Mouse (Mus musculus): Measurements from ENCODE around the gene Mrnip.

Mrnip gene

GRCm38 (mm10) chr11:50161578-50162304 lies 12.5 kb upstream of the Mrnip start:
- peak; percentile 74 for DNase-seq

GRCm38 (mm10) chr11:50162338-50163050 lies 11.8 kb upstream of the Mrnip start:
- DNase-seq: no peak

- no peak for DNase-seq
Measured at GRCm38 (mm10) chr11:50168352-50168751, 5.9 kb upstream of the Mrnip start.

- peak; percentile 99 for DNase-seq
Measured at GRCm38 (mm10) chr11:50174730-50175187, 515 bp downstream of the Mrnip start.

- no peak for DNase-seq
Measured at GRCm38 (mm10) chr11:50176351-50176750, 2.1 kb downstream of the Mrnip start.

- DNase-seq: no peak
Measured at GRCm38 (mm10) chr11:50177111-50177510, 2.9 kb downstream of the Mrnip start.

GRCm38 (mm10) chr11:50178532-50179488 lies 4.6 kb downstream of the Mrnip start:
- no peak for DNase-seq

- no peak for DNase-seq
Measured at GRCm38 (mm10) chr11:50180478-50181231, 6.4 kb downstream of the Mrnip start.

- DNase-seq: no peak
Measured at GRCm38 (mm10) chr11:50182702-50183101, 8.5 kb downstream of the Mrnip start.

GRCm38 (mm10) chr11:50184788-50185187 lies 10.5 kb downstream of the Mrnip start:
- no peak for DNase-seq

GRCm38 (mm10) chr11:50188682-50189081 lies 14.4 kb downstream of the Mrnip start:
- DNase-seq: no peak

- DNase-seq: no peak
Measured at GRCm38 (mm10) chr11:50190362-50190761, 16.1 kb downstream of the Mrnip start.

- no peak for DNase-seq
Measured at GRCm38 (mm10) chr11:50192278-50192677, 18.0 kb downstream of the Mrnip start.

- no peak for DNase-seq
Measured at GRCm38 (mm10) chr11:50194070-50194469, 19.8 kb downstream of the Mrnip start.

- no peak for DNase-seq
Measured at GRCm38 (mm10) chr11:50194793-50195192, 20.5 kb downstream of the Mrnip start.

- DNase-seq: no peak
Measured at GRCm38 (mm10) chr11:50197500-50197899, 23.3 kb downstream of the Mrnip start.

GRCm38 (mm10) chr11:50198219-50198846 lies 24.1 kb downstream of the Mrnip start:
- DNase-seq: no peak

GRCm38 (mm10) chr11:50198916-50199315 lies 24.7 kb downstream of the Mrnip start:
- no peak for DNase-seq

GRCm38 (mm10) chr11:50200613-50201012 lies 26.4 kb downstream of the Mrnip start:
- peak; percentile 61 for DNase-seq

- DNase-seq: no peak
Measured at GRCm38 (mm10) chr11:50201590-50201989, 27.3 kb downstream of the Mrnip start.

- no peak for DNase-seq
Measured at GRCm38 (mm10) chr11:50203302-50203827, 29.1 kb downstream of the Mrnip start.

- DNase-seq: no peak
Measured at GRCm38 (mm10) chr11:50205434-50205833, 31.2 kb downstream of the Mrnip start.
